Mouse (Mus musculus): ENCODE data around the gene Pate3. TPM values are rescaled to one million over a fixed set of nuclear protein-coding genes. Genes with fewer than 3 reads are reported as not detected.

Gene Pate3
- polyA plus RNA-seq (2012; rRNA removed; ENCODE audit: low replicate concordance): not detected in 2 replicates

GRCm38 (mm10) chr9:35648102-35648501 lies at the start of gene Pate3:
TSS of gene Pate3 (minus strand) at chr9:35648202.

GRCm38 (mm10) chr9:35687013-35687412 lies 39.0 kb upstream of the Pate3 start, which contains the start of gene Pate1:
TSS of gene Pate1 (minus strand) at chr9:35687390.

GRCm38 (mm10) chr9:35611841-35612240 lies 36.2 kb downstream of the Pate3 start, which contains the start of gene Pate4:
TSS of gene Pate4 (minus strand) at chr9:35611941.

Other genes starting within 250 kb of the Pate3 start
- 11.3 and 21.8 TPM in 2 replicates for gene Cdon, start 227.1 kb downstream of the Pate3 start, polyA plus RNA-seq (2012; rRNA removed; ENCODE audit: low replicate concordance)
- not detected in 2 replicates for gene Gm1113, start 129.9 kb downstream of the Pate3 start, polyA plus RNA-seq (2012; rRNA removed; ENCODE audit: low replicate concordance)
- 0.05 and 0.07 TPM in 2 replicates for gene Ddx25, start 89.7 kb downstream of the Pate3 start, polyA plus RNA-seq (2012; rRNA removed; ENCODE audit: low replicate concordance)
- 1.2 and 3.8 TPM in 2 replicates for gene Pus3, start 89.6 kb downstream of the Pate3 start, polyA plus RNA-seq (2012; rRNA removed; ENCODE audit: low replicate concordance)
- 0.13 TPM in 1 of 2 replicates, not detected in the other for gene Pate2, start 77.9 kb downstream of the Pate3 start, polyA plus RNA-seq (2012; rRNA removed; ENCODE audit: low replicate concordance)
- 1.7 and 2.6 TPM in 2 replicates for gene Hyls1, start 77.8 kb downstream of the Pate3 start, polyA plus RNA-seq (2012; rRNA removed; ENCODE audit: low replicate concordance)
- gene Pate4, start 36.3 kb downstream of the Pate3 start, polyA plus RNA-seq (2012; rRNA removed; ENCODE audit: low replicate concordance): not detected in 2 replicates
- gene Pate1, start 39.2 kb upstream of the Pate3 start, polyA plus RNA-seq (2012; rRNA removed; ENCODE audit: low replicate concordance): not detected in 2 replicates
- not detected in 2 replicates for gene Gm17677, start 92.8 kb upstream of the Pate3 start, polyA plus RNA-seq (2012; rRNA removed; ENCODE audit: low replicate concordance)
- not detected in 2 replicates for gene Gm17727, start 129.9 kb upstream of the Pate3 start, polyA plus RNA-seq (2012; rRNA removed; ENCODE audit: low replicate concordance)
- not detected in 2 replicates for gene Gm27235, start 141.9 kb upstream of the Pate3 start, polyA plus RNA-seq (2012; rRNA removed; ENCODE audit: low replicate concordance)
- gene D730048I06Rik, start 141.9 kb upstream of the Pate3 start, polyA plus RNA-seq (2012; rRNA removed; ENCODE audit: low replicate concordance): not detected in 2 replicates
- gene 9230110F15Rik, start 195.9 kb upstream of the Pate3 start, polyA plus RNA-seq (2012; rRNA removed; ENCODE audit: low replicate concordance): not detected in 2 replicates

Data from mammary gland, adult 2 months (tissue).